Mouse (Mus musculus) heart, adult 2 months (tissue): ENCODE data around the gene Mypop.

ENCODE experiments used
- CTCF ChIP-seq: fragments of 200-600 bp; IDR thresholded peaks from 2 replicates; pipeline ENCODE4 v1.8.1; 2022; ENCODE audit warnings: antibody characterized with exemption, mild to moderate bottlenecking, moderate library complexity
- EP300 ChIP-seq: fragments of 200-500 bp; IDR thresholded peaks from 2 replicates; pipeline ENCODE4 v1.6.1; 2011; ENCODE audit warnings: low read depth, low read length, control low read depth; ENCODE audit not compliant: insufficient read depth
- POLR2A ChIP-seq: fragments of 200-500 bp; IDR thresholded peaks from 2 replicates; pipeline ENCODE4 v1.6.1; 2011; ENCODE audit warnings: mild to moderate bottlenecking, low read depth, low read length, control low read depth; ENCODE audit not compliant: insufficient read depth

DNA sequence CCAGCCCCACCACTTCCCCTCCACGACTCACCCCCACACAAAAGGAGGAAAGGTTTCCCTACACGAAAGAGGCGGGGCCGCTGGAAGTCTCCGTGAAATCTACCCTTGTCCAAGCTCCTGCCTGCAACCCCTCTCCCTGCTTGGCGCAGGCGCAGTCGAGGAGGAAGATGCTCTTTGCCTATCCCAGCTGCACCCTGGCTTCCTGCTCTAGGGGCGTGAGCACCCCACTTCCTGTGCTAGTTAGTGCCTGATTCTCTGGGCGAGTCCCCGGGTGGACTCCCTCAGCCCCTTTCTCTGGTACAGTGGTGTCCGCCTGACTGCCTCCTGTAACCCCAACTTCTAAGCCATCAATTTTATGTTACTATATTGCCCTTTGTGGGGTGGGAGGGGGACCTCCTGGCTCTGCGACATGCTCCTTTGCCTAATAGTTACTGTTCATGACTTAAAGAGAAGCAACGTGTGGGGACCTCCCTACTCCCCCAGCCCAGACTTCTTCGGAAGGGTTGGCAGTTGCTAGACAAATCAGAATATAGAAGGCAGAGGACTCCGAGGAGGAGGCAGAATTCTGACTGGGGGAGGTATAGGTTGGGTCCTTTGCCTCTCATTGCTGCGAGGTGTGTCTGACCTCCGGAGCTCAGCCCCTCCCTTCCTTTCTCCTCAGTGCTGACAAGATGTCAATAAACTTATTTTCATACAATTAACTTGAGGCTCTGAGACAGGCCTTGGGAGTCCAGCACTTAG lies 10.2 kb downstream of the Mypop start:
- TF ChIP-seq CTCF (no peak), POLR2A (peak; percentile 75), EP300 (no peak)
